Mouse (Mus musculus) kidney, postnatal 0 days (tissue): Measurements from ENCODE around the gene Arid5a. TPM values are rescaled to one million over a fixed set of nuclear protein-coding genes. Genes with fewer than 3 reads are reported as not detected.

Experiments
- ATAC-seq: fragments of 200-750 bp; cut with Nextera tagmentation; replicated peaks from 2 replicates; pipeline ENCODE4 v1.8.0; 2017; ENCODE audit warnings: low read depth, moderate number of reproducible peaks, moderate TSS enrichment, moderate library complexity; ENCODE audit not compliant: low FRiP score
- DNase-seq: peaks from one replicate; pipeline ENCODE4 v3.0.0-alpha.2; 2016; ENCODE audit warnings: low spot score
- H3K27ac ChIP-seq: fragments of 300-500 bp; sonication (generic); 2 replicates; pipeline ENCODE4 v1.5.1; 2014; ENCODE audit warnings: mild to moderate bottlenecking
- H3K27me3 ChIP-seq: fragments of 300-500 bp; sonication (generic); 2 replicates; pipeline ENCODE4 v1.6.1; 2014; ENCODE audit warnings: low read length, mixed read lengths; ENCODE audit not compliant: insufficient read depth
- H3K36me3 ChIP-seq: fragments of 300-500 bp; sonication (generic); 2 replicates; pipeline ENCODE4 v1.6.1; 2014; ENCODE audit warnings: low read length, mixed read lengths; ENCODE audit not compliant: insufficient read depth
- H3K4me1 ChIP-seq: fragments of 300-500 bp; sonication (generic); replicated peaks from 2 replicates; pipeline ENCODE4 v1.6.1; 2014; ENCODE audit warnings: antibody characterized with exemption, low read length, mixed read lengths; ENCODE audit not compliant: insufficient read depth
- H3K4me2 ChIP-seq: fragments of 300-500 bp; sonication (generic); 2 replicates; pipeline ENCODE4 v1.6.1; 2014; ENCODE audit warnings: mild to moderate bottlenecking, low read length, moderate library complexity, mixed read lengths
- H3K4me3 ChIP-seq: fragments of 300-500 bp; sonication (generic); replicated peaks from 2 replicates; pipeline ENCODE4 v1.5.1; 2014; ENCODE audit warnings: low read depth, low read length
- H3K9ac ChIP-seq: fragments of 300-500 bp; sonication (generic); 2 replicates; pipeline ENCODE4 v1.6.1; 2014; ENCODE audit warnings: low read depth, low read length
- H3K9me3 ChIP-seq: fragments of 300-500 bp; sonication (generic); replicated peaks from 2 replicates; pipeline ENCODE4 v1.6.1; 2016; ENCODE audit warnings: low read length, inconsistent platforms, mixed read lengths
- CTCF ChIP-seq: IDR thresholded peaks from 2 replicates; pipeline ENCODE4 v1.5.1; 2016; ENCODE audit warnings: antibody characterized with exemption, low read depth, mild to moderate bottlenecking, moderate library complexity
- WGBS: fragments of 180-500 bp; shearing (Covaris S2); extraction: QIAGEN DNeasy Blood & Tissue Kit; methylation state at CpG from one replicate; pipeline ENCODE4 v1.1.7; 2014; 5-methylcytosine and 5-hydroxymethylcytosine counted together
- polyA plus RNA-seq: library from polyadenylated mRNA; unstranded; fragments of >200 nt; fragmentation: Nextera tagmentation; extraction: Ambion mirVana; gene quantifications from 2 replicates; pipeline ENCODE4 v1.2.1, GENCODE M21; 2015

The Arid5a gene
- polyA plus RNA-seq, 1 experiment from 2014 or later: 6.7 TPM

GRCm38 (mm10) chr1:36281849-36282248, 25.7 kb upstream of the Arid5a start:
- WGBS: 83% methylated on average over 6 of the region's 6 CpGs
- no peak overlapping the region for H3K4me2 ChIP-seq
- no peak overlapping the region for H3K27ac ChIP-seq
- no peak for TF ChIP-seq CTCF
- no peak for ATAC-seq
- no peak overlapping the region for H3K4me3 ChIP-seq
- no peaks in the 10 kb centered on the region for H3K27me3 ChIP-seq
- no peaks in the 10 kb centered on the region for H3K9me3 ChIP-seq
- no peaks in the 10 kb centered on the region for H3K36me3 ChIP-seq
- no peak overlapping the region for H3K9ac ChIP-seq
- no peak for DNase-seq
- no peaks in the 10 kb centered on the region for H3K4me1 ChIP-seq

DNA sequence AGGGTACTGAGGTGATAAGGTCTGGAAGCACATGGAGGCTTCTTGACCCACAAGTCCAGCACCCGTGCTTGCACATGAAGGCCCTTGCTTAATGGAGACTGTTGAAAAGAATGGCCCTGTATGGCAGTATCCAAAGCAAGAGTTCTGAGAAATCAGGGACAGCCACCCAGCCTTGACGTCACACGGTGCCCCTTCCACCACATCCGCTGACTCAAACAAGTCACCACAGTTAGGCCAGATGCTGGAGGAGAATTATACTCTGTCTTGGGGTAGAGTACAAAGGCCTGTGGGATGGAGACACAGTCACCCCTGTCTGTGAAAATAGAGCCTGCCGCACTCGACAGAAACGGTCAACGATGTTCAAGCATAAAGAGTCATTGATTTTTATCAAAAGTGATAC, 14.1 kb upstream of the Arid5a start:
- no peaks in the 10 kb centered on the region for H3K4me1 ChIP-seq
- H3K4me3 ChIP-seq: no peak overlapping the region

DNA sequence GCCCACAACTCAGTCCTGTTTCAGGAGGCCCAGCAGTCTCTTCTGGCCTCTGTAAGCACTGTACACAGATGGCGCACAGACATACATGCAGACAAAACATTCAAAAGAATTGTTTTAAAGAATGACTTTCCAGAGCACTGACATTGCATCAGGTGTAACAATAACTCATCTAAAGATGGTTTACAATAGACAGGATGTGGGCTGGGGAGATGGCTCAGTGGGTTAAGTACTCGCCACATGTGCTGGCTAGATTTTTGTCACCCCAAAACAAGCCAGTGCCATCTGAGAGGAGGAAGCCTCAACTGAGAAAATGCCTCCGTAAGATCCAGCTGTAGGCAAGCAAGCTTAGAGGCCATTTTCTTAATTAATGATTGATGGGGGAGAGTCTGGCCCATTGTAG, 13.1 kb upstream of the Arid5a start:
- no peak overlapping the region for H3K27ac ChIP-seq
- no peak overlapping the region for H3K4me3 ChIP-seq
- no peaks in the 10 kb centered on the region for H3K9me3 ChIP-seq
- H3K36me3 ChIP-seq: no peaks in the 10 kb centered on the region
- H3K4me1 ChIP-seq: no peaks in the 10 kb centered on the region
- TF ChIP-seq CTCF: no peak
- H3K27me3 ChIP-seq: no peaks in the 10 kb centered on the region
- ATAC-seq (no peak), DNase-seq (no peak)
- 73% methylated on average over 3 of the region's 3 CpGs for WGBS
- no peak overlapping the region for H3K4me2 ChIP-seq
- H3K9ac ChIP-seq: no peak overlapping the region

More for the DNA sequence above, 14.1 kb upstream of the Arid5a start:
- H3K9me3 ChIP-seq: no peaks in the 10 kb centered on the region
- 89% methylated on average over 8 of the region's 8 CpGs for WGBS
- no peak overlapping the region for H3K9ac ChIP-seq
- ATAC-seq (no peak), DNase-seq (no peak)
- H3K27ac ChIP-seq: no peak overlapping the region
- H3K36me3 ChIP-seq: no peaks in the 10 kb centered on the region
- TF ChIP-seq CTCF: no peak
- H3K4me2 ChIP-seq: no peak overlapping the region
- no peaks in the 10 kb centered on the region for H3K27me3 ChIP-seq

GRCm38 (mm10) chr1:36296466-36297149, 10.9 kb upstream of the Arid5a start:
- 56% methylated on average over 9 of the region's 9 CpGs for WGBS
- H3K9me3 ChIP-seq: no peaks in the 10 kb centered on the region
- no peak for DNase-seq
- H3K9ac ChIP-seq: no peak overlapping the region
- no peaks in the 10 kb centered on the region for H3K27me3 ChIP-seq
- H3K27ac ChIP-seq: no peak overlapping the region
- TF ChIP-seq CTCF: no peak
- ATAC-seq: no peak
- H3K36me3 ChIP-seq: no peaks in the 10 kb centered on the region
- H3K4me1 ChIP-seq: no peaks in the 10 kb centered on the region
- H3K4me3 ChIP-seq: no peak overlapping the region
- H3K4me2 ChIP-seq: no peak overlapping the region

- H3K27me3 ChIP-seq: no peaks in the 10 kb centered on the region
- no peaks in the 10 kb centered on the region for H3K36me3 ChIP-seq
- H3K9me3 ChIP-seq: no peaks in the 10 kb centered on the region
Observed at GRCm38 (mm10) chr1:36298107-36298506, 9.4 kb upstream of the Arid5a start.

GRCm38 (mm10) chr1:36299126-36299525, 8.4 kb upstream of the Arid5a start:
- ATAC-seq (no peak), DNase-seq (no peak)
- Histone ChIP-seq H3K9ac (no peak overlapping the region), H3K9me3 (no peaks in the 10 kb centered on the region), H3K27ac (no peak overlapping the region), H3K4me2 (no peak overlapping the region), H3K4me1 (peaks cover 5% of the 10 kb centered on the region; the same call in 1 of the 2 replicates), H3K27me3 (no peaks in the 10 kb centered on the region), H3K4me3 (no peak overlapping the region), H3K36me3 (no peaks in the 10 kb centered on the region)
- 34% methylated on average over 13 of the region's 13 CpGs for WGBS
- TF ChIP-seq CTCF: no peak

More at GRCm38 (mm10) chr1:36298107-36298506, 9.4 kb upstream of the Arid5a start:
- Histone ChIP-seq H3K9ac (no peak overlapping the region), H3K4me1 (peaks cover 2% of the 10 kb centered on the region; the same call in 1 of the 2 replicates), H3K4me2 (no peak overlapping the region), H3K27ac (no peak overlapping the region), H3K4me3 (no peak overlapping the region)
- WGBS: 73% methylated on average over 4 of the region's 4 CpGs
- DNase-seq: no peak
- ATAC-seq: no peak
- no peak for TF ChIP-seq CTCF
